Mouse (Mus musculus) CH12.LX (cell line): ENCODE measurements around the gene Swi5.

Experiments
- CHD2 ChIP-seq: IDR thresholded peaks from 2 replicates; pipeline ENCODE4 v1.6.1; 2011; ENCODE audit warnings: low read length, improper control_type of control experiment
- CTCF ChIP-seq, 2 experiments: IDR thresholded peaks in 1 of 2; conservative IDR thresholded peaks in 1 of 2; 2 replicates each; pipeline ENCODE4 v1.5.1; 2011 to 2012; ENCODE audit warnings: low read depth in 2 of 2, low read length in 2 of 2, improper control_type of control experiment in 1 of 2, inconsistent platforms in 1 of 2, mild to moderate bottlenecking in 1 of 2, moderate library complexity in 1 of 2
- E2F4 ChIP-seq: IDR thresholded peaks from 2 replicates; pipeline ENCODE4 v1.6.1; 2011; ENCODE audit warnings: low read depth, low read length, improper control_type of control experiment; ENCODE audit not compliant: insufficient replicate concordance
- MAFK ChIP-seq: IDR thresholded peaks from 2 replicates; pipeline ENCODE4 v1.6.1; 2011; ENCODE audit warnings: low read length, improper control_type of control experiment; ENCODE audit not compliant: insufficient replicate concordance
- MAX ChIP-seq: IDR thresholded peaks from 2 replicates; pipeline ENCODE4 v1.6.1; 2011; ENCODE audit warnings: low read length, improper control_type of control experiment
- POLR2A ChIP-seq: IDR thresholded peaks from 2 replicates; pipeline ENCODE4 v1.6.1; 2011; ENCODE audit warnings: low read depth, mild to moderate bottlenecking, improper control_type of control experiment, low read length
- RAD21 ChIP-seq: IDR thresholded peaks from 2 replicates; pipeline ENCODE4 v1.6.1; 2011; ENCODE audit warnings: low read depth, mild to moderate bottlenecking, low read length, improper control_type of control experiment, moderate library complexity
- RCOR1 ChIP-seq: conservative IDR thresholded peaks from 2 replicates; pipeline ENCODE4 v1.6.1; 2012; ENCODE audit warnings: low read depth, mild to moderate bottlenecking, inconsistent platforms, low read length, improper control_type of control experiment
- UBTF ChIP-seq: IDR thresholded peaks from 2 replicates; pipeline ENCODE4 v1.6.1; 2012; ENCODE audit warnings: low read depth, mild to moderate bottlenecking, inconsistent platforms, low read length, improper control_type of control experiment, moderate library complexity
- USF2 ChIP-seq: conservative IDR thresholded peaks from 2 replicates; pipeline ENCODE4 v1.6.1; 2011; ENCODE audit warnings: low read depth, low read length, improper control_type of control experiment

DNA sequence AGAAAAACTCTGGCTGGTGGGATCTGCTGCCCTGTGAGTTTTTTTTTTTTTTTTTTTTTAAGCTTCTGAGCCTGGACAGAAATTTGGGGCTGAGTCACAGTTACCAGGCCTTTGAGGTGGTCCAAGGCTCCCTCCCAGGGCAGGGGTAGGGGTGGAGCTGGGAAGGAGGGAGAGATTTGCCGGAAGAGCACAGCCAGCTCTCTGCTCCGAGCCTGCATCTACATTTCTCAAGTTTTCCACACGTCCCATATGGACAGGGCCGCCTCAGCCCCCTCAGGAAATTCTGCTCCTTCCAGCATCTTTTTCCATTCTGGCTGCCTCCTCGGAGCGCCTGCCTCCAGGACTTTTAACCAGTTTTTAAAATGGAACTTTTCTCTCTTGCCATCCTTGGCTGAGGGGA, 41.7 kb upstream of the Swi5 start:
- TF ChIP-seq CTCF (conservative IDR thresholded peaks at IDR 0.05 in 1 of 2, IDR thresholded peaks at IDR 0.05 in 1 of 2; ENCODE audit: low read depth in 2 of 2, low read length in 2 of 2) (no peak), RCOR1 (no peak), E2F4 (no peak), POLR2A (no peak), CHD2 (no peak), USF2 (no peak), MAX (no peak), UBTF (no peak), MAFK (no peak), RAD21 (no peak)
